Mouse (Mus musculus) liver, postnatal 0 days (tissue): ENCODE measurements around the gene Gda.

Source experiments
- CTCF ChIP-seq: sonication (generic); IDR thresholded peaks from 2 replicates; pipeline ENCODE4 v1.5.1; 2016; ENCODE audit warnings: antibody characterized with exemption, low read depth
- EP300 ChIP-seq: IDR thresholded peaks from 2 replicates; pipeline ENCODE4 v1.6.1; 2016; ENCODE audit warnings: antibody characterized with exemption, low read depth, mild to moderate bottlenecking

GRCm38 (mm10) chr19:21473345-21473744 is at the start of gene Gda:
- TF ChIP-seq CTCF (no peak), EP300 (no peak)
